Mouse (Mus musculus) lung, adult 18-20 months (tissue): Measurements from ENCODE around the gene Ptprcap.

Experiments
- DNase-seq, 2 experiments: peaks; one replicate each; pipeline ENCODE4 v3.0.0; 2022; ENCODE audit warnings: mixed read lengths in 2 of 2

Ptprcap gene

DNA sequence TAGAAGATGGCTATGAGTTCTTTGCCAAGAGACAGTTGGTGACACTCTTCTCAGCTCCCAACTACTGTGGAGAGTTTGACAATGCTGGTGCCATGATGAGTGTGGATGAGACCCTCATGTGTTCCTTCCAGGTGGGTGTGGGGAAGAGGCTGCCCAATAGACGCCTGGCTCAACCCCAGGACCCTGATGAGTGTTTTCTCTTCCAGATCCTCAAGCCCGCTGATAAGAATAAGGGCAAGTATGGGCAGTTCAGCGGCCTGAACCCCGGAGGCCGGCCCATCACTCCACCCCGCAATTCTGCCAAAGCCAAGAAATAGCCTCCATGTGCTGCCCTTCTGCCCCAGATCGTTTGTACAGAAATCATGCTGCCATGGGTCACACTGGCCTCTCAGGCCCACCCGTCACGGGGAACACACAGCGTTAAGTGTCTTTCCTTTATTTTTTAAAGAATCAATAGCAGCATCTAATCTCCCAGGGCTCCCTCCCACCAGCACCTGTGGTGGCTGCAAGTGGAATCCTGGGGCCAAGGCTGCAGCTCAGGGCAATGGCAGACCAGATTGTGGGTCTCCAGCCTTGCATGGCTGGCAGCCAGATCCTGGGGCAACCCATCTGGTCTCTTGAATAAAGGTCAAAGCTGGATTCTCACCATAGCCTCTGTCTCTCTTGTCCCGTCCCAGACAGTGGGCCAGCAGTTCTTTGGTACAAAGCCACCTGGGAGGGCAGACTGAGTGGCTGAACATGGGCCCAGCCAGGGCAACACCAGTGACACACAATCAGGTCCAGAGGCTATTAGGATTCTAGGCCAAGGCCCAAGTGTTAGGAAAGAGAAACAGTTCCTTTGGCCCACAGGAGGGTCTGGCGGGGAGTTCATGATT, 41.6 kb downstream of the Ptprcap start:
- DNase-seq: no peak

DNA sequence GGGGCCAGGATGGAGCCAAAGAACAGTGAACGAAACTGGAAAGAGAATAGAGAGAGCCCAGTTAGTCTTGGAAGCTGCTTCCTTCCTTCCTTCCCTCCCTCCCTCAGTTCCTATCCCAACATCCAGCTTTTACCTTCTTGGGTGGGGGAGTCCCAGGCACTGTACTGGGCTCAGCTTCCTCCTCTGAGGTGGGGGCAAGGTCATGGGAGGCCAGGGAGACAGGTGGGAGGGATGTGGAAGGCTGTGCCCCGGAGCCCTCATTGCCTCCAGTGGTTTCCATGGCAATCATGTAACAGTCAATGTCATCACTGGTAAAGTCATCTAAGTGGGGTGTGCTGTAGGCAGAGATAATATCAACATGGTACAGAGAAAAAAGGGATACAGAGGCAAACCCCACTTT, 42.6 kb downstream of the Ptprcap start:
- DNase-seq: no peak

DNA sequence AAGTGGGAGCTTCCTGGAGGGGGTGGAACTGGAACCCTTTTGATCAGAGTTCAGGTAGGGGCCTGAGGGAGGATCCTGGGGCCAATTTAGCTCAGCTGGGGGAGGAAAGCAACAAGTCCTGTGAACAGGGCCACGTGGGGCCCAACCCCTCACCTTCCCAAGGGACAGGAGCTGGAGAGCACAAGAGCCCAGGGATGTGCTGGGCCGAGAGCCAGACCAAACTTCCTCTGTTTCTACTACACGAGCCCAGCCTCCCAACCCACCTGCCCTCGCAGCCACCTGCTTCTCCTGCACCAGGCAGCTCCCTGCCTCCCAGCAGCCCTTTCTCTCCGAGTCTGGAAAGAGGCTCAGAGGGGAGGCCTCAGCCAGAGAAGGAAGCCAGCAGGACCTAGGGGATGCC, 43.1 kb downstream of the Ptprcap start:
- DNase-seq: no peak

DNA sequence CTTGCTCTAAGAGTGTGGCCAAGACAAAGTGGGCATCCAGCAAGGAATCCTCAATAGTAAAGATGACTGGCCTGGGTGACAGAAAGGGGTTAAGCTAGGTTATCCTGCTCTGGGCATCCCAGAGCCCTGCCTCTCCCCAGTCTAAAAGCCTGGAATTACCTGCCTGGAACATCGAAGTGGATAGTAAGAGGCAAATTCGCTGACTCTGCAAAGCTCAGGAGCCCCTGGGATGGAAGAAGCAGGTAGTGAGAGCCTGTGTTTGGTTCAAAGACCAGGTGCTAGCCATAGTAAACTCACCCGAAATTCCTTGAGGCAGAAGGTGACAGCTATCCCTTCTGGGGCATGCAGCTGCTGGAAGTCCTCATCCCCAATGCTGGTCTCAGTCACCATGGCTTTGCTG, 43.8 kb downstream of the Ptprcap start:
- DNase-seq: no peak

DNA sequence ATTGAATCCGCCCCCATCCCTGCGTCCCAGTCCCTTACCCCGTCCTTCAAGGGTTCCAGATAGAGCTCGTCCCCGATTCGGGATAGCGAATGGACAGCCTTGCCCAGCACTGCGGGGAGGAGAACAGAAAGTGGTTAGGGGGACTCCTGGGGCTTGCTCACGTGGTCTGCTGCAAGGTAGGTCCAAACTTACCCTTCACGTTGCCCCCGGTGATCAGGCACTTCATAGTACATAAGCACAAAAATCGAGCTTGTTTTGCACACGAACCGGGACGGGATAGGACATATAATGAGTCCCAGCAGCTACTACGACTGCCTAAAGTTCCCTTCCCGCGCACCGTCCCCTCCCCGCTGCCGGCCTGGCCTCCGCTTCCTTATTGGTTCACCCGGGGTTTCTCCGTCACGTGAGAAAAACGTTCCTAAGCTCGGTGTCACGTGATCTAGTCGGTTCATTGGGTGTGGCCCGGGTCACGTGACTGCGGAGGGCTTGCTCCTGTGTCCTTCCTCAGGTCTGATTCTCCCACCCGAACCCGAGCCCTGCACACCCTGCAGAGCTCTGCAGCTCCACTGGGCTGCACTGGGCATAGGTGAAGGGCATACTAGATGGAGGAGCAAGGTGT, 48.0 kb downstream of the Ptprcap start, which contains the start of gene Rad9a:
Gene Rad9a, minus strand, starts transcription at position 372 of the 619 bp plus-strand sequence.
- peak; percentile 98 to 99 for DNase-seq

DNA sequence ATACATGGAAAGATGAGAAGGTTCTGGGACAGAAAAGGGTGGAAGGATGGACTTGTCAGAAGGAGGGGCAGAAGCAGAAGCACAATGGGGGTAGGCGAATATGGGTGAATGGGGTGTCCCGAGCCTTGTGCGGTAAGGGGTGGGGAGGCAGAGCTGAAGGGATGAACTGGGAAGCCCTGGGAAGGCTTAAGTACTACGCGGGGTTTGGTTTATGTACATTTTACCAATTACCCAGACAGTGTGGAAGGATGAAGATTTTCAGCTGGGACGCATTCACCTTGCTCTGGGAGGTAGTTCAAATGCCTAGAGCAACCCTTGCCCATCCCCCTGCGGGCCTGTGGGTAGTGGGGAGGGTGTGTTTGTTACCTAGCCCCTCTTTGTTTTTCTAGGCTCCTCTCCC, 48.7 kb downstream of the Ptprcap start:
- no peak for DNase-seq

DNA sequence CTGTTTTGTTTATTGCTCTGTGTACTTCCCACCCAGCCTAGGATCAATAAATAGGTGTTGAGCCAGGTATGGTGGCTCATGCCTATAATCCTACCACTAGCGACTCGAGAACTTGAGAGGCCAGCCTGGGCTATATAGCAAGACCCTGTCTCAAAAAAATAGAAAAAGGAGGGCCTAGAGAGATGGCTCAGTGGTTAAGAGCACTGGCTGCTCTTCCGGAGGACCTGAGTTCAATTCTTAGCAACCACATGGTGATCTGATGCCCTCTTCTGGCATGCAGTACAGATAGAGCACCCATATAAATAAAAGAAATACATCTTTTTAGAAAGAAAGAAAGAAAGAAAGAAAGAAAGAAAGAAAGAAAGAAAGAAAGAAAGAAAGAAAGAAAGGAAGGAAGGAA, 49.7 kb downstream of the Ptprcap start:
- no peak for DNase-seq

DNA sequence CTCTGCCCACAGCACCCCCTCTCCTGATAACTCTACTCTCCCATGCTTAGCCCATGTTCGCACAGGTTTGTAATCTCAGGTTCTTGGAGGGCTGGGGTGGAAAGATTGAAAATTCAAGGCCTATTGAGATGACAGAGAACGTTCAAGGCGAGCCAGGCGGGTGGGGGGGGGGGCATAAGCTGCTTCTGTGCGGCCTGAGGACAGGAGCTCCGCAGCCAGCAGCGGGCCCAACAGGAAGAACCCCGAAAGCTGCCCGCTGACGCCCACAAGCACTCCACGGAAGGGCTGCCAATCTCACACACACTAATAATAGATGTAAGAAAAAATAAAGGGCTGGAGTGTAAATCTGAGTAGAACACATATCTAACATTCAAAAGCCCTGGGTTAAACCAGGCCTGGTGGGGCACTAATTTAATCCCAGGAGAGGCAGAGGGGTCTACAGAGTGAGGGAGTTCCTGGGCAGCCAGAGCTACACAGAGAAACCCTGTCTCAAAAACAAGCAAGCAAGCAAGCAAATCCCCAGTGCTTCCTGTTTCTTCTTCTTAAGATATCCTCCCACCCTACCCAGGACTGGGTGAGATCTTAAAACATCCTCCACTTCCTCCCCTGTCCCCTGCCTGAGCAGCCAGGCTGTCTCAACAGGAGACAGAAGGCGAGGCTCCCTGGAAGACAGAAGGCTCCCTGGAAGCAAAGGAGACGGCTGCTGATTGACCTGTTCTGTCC, 50.4 kb downstream of the Ptprcap start:
- DNase-seq: no peak

DNA sequence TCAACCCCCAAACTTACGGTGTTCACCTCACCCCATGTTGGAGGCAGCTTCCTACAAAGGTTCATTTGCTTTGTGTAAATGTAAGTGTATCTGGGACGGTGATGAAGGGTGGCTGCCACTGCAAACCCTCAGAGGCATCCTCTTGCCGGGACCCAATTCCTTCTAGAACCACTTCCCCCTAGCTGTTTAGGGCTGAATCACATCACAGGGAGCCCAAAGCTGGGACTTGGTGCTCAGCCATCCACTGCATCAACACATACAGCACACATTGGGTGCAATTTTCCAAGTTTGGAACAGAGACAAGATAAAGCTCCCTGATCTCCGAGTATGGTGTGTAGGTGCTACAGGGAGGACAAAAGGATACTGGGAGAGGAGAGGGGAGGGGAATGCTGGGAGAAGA, 51.5 kb downstream of the Ptprcap start:
- no peak for DNase-seq
